Mouse (Mus musculus): ENCODE measurements around the gene Cemip2.

The Cemip2 gene

DNA sequence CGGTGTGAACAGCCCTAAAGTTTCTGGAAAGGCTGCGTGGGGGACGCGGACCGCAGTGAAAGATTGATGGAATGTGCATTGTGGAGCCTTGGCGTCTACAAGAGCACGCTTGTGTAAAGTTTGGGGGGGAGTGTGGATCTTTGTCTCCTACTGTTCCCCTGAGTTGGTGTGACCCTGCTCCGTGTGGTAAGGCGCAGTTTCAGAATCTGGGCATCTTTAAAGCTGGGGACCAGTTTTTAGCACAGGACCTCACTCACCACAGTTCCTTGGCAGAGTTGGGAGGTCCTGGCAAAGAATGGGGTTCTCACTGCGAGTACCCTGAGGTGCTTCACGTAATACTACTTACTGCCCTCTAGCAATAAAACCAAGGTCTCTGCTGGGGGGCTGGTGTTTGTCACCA is 964 bp downstream of the Cemip2 start:
- no peak for DNase-seq (ENCODE audit: low read depth, low spot score)

DNA sequence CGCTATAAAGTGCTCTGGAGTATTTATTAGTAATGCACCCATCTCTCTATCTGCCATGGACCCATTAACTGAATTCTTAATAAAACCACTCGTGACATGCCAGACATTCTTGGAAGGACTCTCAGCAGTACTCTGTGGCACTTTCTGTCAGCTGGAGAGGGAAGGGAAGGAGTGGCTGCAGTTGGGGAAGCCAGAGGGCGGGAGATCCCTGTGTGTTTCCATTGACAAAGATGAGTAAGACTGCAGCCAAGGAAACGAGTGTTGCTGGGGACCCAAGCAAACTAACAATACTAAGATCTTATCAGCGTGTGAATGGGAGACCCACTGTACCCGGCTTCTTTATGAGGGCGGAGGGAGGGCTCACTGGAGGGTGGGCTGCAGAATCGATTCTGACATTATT is 2.5 kb downstream of the Cemip2 start:
- no peak for DNase-seq (ENCODE audit: low read depth, low spot score)

DNA sequence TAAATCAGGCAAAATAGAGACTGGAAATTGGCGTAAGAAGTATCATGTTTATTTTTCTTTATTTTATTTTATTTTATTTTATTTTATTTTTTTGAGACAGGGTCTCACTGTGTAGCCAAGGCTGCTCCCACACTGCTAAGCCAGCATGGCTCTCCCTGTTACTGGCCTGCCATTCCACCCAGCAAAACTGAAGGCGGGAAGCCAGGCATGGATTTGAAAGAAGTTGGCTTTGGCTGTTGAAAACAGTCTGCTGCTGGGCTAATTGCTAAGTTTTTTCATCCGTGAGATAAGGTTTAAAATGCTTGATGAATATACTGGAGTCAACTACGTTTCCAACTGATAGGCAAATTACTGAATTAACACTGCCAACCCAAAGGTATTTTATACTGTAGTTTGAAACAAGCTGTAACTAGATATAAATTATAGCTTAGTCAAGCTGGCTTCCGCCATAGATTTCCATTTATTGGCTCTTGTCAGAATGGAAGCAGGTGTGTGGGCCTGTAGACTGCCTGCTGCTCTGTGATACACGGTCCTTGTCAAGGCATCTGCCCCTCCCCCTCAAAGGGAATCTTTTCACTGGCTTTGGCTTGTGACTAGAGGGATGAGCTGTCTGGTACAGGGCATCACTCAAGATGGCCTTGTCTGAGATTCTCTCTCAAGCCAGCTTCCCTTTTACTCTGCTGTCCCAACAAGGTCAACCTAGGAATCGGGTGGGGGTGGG is 3.1 kb downstream of the Cemip2 start:
- no peak for DNase-seq (ENCODE audit: low read depth, low spot score)

DNA sequence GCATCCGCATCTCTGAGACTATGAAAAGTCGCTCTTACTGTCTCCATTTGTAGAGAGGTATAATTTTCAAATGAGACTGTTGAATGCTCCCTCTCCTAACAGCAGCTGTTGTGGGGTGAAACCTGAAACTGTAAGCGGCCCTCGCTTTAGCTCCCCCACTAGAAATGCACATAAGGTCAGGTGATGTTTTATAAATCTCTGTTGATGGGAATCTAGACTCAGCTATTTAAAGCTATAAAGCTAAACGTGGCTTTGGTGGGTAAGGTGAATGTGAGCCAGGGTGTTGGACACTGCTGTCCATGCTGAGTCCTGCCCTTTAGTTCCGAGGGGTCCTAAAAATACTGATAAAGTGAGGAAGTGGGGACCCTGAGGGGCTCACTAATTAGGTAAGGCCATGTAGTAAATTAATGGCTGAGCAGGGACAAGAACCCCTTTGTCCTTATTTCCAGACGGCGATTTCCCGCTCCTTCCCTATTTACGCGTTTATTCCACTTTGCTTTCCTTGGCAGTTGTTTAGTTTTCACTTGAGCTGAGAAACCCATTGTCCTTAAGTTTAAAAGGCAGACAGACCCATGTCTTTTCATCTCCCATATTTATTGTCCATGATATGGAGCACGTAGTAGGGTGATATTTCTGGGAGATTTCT is 3.8 kb downstream of the Cemip2 start:
- DNase-seq (ENCODE audit: low read depth, low spot score) = no peak

DNA sequence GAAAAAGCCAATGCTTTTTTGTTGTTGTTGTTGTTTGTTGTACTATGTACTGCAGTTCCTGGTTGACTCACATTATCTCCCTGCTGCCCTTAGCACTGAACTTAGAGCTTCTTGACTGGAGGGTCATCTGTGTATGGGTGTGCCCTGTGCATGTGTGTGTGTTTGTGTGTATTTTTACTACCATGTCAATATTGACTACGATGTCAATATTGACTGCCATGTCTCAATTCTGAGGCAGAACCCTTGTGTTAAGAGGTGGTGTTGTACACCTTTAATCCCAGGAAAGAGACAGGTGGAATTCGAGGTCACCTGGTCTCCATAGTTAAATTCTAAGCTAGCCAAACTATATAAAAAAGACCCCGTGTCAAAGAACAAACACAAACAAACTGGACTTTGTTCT is 5.6 kb downstream of the Cemip2 start:
- DNase-seq (ENCODE audit: low read depth, low spot score) = no peak

DNA sequence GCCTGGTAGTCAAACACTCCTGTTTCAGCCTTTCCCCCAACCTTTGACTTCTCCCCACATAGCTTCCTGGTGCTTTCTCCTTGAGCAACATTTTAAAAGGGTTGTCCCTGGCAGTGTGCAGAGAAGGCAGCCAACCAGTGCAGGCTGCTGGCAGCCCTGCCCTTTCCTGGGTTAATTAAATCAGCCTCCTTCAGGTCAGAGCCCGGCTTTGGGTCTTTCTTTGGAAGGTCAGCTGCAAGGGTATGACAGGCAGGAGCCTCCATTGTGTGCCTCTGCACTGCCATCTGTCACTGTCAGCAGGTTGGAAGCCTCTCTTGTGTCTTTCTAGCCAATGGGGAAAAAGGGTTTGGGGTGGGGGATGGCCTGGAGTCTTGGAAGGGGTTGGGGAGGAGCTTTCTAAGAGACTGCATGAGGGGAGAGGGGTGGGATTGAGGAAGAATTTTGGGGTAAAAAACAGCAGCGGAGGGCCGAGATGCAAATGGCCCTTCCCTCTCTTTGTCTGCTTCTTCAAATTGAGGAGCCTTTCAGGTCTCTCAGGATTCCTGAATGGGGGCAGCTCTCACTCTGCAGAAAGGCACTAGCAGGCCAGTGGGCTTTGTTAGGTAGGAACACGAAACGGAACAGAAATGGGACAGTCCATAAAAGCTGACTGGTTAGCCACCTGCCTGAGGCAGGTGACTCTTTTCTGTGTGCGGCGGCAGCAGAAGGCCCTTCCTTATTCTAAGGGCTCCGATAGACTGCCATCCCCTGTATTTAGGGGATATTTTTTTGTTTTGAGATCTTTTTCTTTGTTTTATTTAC is 6.4 kb downstream of the Cemip2 start:
- DNase-seq (ENCODE audit: low read depth, low spot score) = no peak

DNA sequence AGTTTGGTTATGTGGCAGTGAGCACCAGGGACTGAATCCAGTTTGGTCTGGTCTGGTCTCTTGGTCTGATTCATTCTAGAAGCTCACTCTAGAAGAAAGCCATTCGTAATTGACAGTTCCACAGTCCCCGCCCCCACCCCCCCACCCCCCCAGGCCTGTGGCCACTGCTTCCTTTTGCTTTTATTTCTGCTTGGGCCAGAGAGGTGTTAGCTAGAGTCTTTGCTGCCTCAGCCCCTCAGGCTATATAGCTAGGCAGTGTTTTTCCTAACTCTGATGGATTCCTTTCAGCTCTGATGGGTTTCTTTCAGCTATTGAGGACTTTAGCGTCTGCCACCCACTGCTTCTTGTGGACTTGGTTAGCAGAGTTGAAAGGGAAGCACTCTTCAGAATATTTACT is 7.0 kb downstream of the Cemip2 start:
- no peak for DNase-seq (ENCODE audit: low read depth, low spot score)

DNA sequence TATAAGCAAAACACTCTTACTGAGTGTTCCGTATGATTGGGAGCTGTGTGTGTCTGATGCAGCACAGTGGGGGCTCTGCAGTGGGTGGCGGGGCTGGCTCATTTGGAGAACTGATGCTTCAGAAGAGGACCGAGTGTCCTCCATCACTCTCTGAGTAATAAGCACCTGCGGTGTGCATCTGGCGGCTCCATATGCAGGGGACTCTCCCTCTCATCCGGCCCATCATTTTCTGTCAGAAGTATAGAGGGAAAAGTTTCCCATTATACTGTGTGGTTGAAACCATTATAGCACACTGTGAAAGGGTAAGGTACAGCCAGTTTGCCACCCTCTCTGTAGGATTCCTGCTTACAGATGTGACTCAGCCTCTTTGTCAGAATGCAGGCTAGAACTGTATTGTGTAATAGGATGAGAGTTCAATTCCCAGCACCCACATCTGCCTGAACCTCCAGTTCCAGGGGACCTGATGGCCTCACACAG is 8.9 kb downstream of the Cemip2 start:
- DNase-seq (ENCODE audit: low read depth, low spot score) = no peak

DNA sequence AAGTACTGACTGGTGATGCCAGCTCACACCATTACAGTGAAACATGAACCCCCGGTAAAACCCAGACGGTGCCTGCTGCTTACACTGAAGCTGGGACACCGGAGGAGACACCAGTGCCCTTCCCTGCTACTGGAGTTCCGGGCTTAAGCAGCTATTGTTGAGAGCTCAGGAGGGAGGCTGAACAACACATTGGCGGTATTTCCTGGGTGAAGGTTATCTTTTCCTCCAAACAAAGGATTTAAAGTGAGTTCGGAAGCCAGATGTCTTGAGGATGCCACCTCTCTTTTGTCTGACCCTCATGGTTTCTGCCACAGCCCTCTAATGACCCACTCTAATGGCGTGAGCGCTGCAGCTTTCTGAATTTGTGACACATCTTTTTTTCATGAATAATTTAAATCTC is 10.9 kb downstream of the Cemip2 start:
- DNase-seq (ENCODE audit: low read depth, low spot score) = peak; percentile 34

DNA sequence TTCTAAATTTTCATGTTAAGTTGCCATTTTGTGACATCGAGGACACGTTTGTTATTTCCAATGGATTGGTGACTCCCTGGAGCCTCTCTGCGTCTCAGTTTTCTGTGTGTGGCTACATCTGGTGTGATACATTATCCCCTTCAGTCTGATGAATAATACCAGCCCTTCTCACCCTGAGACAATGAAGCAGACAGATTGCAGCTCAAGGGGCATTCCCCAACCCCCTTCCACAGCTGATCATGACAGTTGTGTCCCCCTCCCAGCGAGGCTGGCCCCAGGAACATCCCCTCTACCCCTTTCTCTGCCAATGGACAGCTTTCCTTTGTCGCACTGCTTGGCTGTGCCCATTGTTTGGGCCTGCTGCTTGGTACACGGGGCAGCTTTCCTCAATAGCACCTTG is 11.5 kb downstream of the Cemip2 start:
- DNase-seq (ENCODE audit: low read depth, low spot score) = no peak

DNA sequence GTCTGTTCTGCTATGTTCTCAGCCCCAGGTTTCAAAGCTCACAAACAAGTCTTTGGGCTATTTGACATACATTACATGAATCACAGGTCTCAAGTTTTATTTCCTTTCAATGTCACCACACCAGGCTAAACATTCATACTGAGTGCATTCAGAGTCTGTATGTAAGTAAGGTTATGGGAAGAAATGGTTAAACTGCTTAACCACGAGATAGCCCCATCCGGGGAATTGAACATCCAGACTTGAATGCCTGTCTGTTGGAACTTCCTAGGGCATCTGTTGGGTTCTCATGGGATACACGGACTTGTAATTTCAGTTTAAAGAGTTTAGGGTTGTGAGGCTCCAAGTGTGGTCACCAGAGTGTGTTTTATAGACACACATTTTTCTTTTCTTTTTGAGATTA is 13.2 kb downstream of the Cemip2 start:
- DNase-seq (ENCODE audit: low read depth, low spot score) = no peak

DNA sequence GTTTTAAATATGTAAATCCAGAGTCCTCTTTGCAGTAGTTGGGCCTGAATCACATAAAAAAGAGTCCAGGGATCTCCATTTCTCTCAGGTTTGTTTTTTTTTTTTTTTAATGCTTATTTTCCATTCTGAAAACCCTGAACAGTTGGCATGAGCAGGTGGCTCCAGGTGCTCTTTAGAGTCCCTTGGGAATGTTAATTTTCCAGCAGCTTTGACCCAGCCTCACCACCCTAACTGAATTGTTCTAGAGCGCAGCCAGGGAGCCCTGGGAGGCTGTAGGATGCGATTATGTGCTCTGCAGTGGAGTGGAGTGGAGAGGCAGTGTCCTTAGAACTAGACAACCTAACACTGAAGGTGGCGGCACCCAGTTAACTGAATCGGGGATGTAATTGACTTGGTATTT is 13.7 kb downstream of the Cemip2 start:
- DNase-seq (ENCODE audit: low read depth, low spot score) = no peak

DNA sequence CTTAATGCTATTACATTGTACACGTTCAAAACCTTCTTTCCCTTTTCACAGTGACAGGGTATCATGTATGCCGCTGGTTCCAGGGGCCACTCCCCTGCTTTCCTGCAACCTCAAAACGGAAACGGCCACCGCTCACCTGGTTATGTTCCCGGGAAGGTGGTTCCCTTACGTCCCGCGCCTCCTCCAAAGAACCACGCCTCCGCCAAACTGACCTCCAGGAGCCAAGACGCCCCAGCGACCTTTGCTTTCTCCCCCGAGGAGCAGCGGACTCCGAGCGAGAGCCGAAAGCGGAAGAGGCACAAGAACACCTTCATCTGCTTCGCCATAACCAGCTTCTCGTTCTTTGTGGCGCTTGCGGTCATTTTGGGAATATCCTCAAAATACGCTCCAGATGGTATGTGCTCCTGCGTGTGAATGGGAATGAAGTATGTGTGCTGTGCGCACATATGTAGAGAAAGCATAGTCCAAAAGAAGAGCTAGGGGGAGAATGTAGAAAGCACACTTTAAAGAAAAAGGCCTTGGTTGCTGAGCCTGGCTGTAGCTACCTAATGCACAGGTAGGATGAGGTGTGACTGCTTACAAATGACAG is 14.5 kb downstream of the Cemip2 start:
- no peak for DNase-seq (ENCODE audit: low read depth, low spot score)

DNA sequence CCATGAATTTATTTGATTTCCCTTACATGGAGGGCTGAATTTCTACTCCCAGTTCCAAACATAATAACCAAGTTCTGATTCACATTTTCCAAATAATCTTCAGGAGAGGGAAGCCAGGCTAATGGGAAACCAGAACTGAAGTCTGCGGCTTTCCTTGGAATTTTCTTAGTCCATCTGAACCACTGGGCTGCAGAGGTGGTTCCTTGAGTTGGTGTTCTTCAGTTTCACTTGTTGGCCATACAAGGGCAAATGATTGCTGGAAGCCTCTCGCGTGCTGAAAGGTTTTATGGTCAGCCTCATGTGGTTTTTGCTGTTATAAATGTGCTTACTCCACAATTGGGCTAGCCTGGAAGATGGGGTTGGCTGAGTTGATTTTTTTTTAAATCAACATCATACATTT is 16.4 kb downstream of the Cemip2 start:
- DNase-seq (ENCODE audit: low read depth, low spot score) = peak; percentile 43

DNA sequence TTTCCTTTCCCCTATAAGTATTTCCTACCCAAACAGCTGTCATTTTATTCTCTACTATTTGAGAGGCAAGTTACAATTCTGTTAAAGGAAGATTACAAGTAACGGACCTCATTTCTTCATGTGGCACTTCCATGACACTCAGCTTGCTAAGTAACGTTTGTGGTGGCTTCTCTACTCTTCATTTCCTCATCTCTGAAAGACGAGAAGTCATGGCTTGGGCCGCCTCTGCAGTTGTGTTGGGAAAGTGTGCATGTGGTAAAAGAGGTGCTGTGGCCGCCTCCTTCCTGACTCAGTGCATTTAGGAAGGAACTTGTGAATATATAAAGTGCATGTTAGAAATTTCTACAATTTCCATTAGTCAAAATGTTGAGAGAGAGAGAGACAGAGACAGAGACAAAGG is 18.2 kb downstream of the Cemip2 start:
- DNase-seq (ENCODE audit: low read depth, low spot score) = no peak

DNA sequence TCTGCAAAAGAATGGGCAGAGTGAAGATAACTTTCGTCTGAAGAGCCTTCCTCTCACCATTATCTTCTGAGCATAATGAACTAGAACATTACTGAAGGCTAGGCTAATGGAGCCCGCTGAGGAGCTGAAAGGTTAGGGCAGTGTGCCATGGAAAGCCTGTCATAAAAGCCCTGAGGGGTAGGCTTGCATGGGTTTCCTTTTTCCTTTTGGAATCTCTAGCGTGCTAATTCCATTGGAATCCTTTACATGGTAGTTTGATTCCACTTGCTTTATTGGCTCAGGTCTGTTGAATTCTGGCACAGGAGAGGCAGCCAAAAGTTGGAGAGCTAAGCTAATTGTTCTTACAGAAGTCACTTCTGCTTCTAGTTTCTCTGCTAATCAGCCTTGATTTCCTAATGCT is 20.6 kb downstream of the Cemip2 start:
- peak; percentile 38 for DNase-seq (ENCODE audit: low read depth, low spot score)

DNA sequence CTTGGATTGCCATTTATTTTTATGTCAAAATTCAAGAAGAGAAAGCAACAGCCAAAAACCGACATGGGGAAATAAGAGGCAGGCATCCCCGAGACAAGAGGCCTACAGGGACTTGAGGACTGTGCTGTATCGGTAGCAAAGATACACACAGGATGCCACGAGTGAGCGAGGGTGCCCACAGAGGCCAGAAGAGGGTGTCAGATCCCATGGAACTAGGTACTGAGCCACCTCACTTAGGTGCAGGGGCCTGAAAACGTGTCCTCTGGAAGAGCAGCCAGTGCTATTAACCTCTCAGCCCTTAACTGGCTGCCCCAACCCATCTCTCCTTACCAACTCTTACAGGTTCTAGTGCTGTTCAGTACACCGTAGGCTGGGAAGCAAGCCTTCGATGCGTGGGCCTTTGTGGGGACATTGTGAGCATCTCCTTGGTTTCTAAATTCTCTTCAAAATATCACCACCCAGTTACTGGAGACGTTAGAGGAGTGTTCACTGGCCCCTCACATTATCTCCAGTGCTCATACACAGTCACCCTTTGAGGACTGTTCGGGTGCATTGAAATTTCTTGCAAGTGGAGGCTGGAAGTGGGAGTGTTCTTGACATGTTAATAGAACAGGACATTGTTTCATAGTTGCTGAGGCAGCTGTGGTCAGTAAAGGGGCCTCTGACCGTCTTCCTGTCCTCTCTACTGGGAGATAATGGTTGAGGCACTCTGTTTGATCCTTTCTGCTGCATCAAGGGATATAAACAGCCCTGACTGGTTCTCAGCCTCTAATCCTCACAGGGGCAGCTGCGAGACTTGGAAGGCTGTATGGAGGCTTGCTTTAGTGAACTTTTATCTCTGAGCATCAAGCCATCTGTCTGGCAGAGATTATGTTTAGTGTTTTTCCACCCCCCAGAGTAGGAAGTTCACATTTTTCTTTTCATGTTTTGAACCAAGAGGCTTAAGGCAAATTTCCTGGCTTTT is 21.6 kb downstream of the Cemip2 start:
- no peak for DNase-seq (ENCODE audit: low read depth, low spot score)

DNA sequence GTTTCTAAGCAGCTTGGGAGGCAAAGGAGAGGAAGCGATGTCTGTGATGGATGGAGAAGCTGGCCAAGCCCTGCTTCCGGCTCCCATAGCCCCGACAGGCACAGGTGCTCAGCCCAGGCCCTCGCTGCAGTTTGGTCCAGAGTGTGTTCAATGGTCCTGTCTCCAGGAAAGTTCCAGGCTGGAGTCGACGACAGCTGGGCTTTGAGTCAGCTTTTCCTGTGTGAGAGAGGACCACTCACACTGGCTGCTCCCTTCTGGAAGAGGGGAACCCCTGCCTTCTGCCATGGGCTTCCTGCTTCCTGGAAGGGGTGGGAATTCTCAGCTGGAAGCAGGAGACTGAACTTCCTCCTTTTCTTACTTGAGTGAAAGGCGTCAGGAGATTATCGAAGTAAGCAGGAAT is 26.3 kb downstream of the Cemip2 start:
- no peak for DNase-seq (ENCODE audit: low read depth, low spot score)

DNA sequence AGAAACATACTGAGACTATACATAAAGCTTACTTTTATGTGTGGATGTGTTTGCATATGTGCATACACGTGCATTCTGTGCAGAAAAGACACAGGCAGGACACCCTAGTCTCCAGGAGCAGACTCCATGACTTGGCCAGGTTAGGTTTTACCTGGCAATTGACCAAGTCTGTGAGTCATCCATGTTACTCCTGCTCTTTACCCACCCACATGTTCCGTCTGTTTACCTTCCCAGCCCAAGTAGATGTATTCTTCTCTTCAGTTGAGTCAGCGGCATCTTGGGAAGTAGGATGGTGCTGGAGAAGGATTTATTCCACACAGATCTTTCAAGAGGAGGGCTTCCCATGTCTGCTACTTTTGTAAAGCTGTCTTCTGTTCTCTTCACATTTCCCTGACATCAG is 27.2 kb downstream of the Cemip2 start:
- DNase-seq (ENCODE audit: low read depth, low spot score) = no peak

DNA sequence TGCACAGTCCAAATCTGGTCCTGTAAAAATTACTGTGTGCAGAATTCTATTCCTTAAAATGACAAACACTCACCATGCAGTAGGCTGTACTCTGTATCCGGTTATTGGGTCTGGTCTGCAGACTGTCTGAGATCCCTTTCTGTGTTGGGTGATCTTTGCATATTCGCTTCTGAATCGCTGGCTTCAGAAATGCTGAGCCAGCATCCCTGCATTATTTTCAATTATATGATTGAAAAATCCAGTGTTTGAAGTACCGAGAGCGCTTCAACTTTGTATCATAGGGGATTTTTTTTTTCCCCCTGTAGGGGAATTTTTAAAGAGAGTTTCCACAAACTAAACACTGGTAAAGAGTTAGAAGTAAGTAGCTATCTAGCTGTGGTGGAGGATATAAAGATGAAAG is 32.0 kb downstream of the Cemip2 start:
- DNase-seq (ENCODE audit: low read depth, low spot score) = no peak

DNA sequence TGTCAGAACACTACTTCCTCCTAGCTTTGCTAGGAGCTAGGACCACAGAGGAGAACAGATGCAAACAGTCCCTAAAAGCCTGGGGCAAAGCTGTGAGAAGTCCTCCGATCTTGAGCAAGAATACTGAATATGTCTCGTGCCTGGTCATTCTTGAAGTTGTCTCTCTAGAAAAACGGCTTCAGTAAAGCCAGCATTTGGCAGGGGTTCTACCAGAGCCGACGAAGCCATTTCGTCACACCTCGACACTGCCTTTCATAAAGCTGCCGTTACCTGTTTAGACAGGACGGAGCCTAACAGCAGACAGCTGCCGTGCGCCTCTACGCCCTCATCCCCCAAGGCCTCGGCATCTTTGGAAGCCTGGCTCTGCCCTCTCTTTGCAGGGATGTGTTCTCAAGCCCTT is 35.4 kb downstream of the Cemip2 start:
- DNase-seq (ENCODE audit: low read depth, low spot score) = no peak
